Mouse (Mus musculus) right cerebral cortex, adult 2 months (tissue): ENCODE measurements around the gene Zfp414.

Source experiments
- DNase-seq, 2 experiments: peaks; one replicate each; pipeline ENCODE4 v3.0.0; 2021 to 2022; ENCODE audit warnings: low spot score in 2 of 2

Zfp414 gene

DNA sequence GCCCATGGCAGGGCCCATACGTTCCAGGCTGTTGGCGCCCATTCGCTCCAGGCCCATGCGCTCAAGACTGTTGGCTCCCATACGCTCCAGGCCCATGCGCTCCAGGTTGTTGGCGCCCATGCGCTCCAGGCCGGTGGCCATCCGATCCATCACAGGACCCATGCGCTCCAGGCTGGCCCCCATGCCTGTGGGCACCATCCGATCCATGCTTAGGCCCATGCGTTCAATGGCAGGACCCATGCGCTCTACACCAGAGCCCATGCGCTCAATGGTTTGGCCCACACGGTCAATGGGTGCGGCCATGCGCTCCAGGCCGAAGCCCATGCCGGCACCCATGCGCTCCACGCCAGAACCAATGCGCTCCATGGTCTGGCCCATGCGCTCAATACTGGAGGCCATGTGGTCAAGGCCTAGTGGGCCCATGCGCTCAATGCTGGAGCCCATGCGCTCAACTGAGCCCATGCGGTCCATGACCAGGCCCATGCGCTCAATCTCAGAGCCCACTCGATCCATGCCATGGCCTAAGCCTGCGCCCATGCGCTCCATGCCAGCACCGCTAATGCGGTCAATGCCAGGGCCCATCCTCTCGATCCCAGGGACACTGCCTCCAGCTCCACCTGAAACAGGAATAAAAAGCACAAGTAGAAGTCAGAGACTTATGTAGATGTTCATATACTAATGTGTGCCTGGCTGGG lies 21.0 kb downstream of the Zfp414 start:
- no peak for DNase-seq

- no peak for DNase-seq
Measured at GRCm38 (mm10) chr17:33666813-33667212, 37.9 kb downstream of the Zfp414 start.

- no peak for DNase-seq
Measured at GRCm38 (mm10) chr17:33669681-33670080, 40.8 kb downstream of the Zfp414 start.

GRCm38 (mm10) chr17:33673837-33674236 lies 44.9 kb downstream of the Zfp414 start:
- DNase-seq: no peak

DNA sequence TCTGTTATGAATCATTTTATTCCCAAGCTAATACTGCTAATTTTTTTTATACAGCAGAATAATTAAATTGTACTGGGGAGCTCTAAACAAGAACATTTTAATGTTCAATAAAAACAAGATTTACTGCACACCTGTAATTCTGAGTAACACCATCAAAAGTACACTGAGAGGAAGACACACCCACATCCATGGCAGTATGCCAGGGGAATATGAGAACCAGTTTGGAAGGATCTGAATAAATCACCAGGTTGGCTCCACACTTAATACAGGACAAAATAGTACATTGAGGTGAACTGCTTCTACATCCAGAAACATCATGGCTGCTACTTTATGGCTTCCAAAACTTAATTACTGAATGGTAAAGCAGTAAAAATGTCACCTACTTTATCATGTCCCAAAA lies 46.6 kb downstream of the Zfp414 start:
- DNase-seq: peak in 1 of 2 experiments; percentile 21

- no peak for DNase-seq
Measured at GRCm38 (mm10) chr17:33676086-33676485, 47.2 kb downstream of the Zfp414 start.

DNA sequence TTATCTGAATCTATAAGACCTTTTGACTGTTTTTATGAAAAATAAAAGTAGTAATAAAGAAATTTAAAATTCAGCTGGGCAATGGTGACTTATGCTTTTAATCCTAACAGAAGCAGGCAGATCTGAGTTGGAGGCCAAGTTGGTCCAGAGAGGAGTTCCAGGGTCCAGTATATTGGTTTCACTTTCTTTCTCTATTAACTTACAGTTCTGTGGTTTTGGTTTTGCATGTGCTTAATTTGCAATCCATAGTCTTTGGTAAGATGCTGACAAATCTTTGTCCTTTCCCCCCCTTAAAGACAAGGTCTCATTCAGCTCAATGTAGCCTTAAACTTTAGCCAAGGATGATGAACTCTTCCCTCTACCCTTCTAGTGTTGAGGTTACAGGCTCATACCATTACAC lies 49.9 kb downstream of the Zfp414 start:
- DNase-seq: no peak
